Mouse (Mus musculus): ENCODE results near the gene Ptpn20.

GRCm38 (mm10) chr14:33588951-33589350 is at the start of gene Ptpn20:
- TF ChIP-seq CTCF (IDR thresholded peaks at IDR 0.05; ENCODE audit: control insufficient read depth, insufficient read depth, insufficient replicate concordance, low read depth, low read length) = peak; percentile 84; the same call in 1 of the 2 replicates
- TF ChIP-seq POLR2A (IDR thresholded peaks at IDR 0.05; ENCODE audit: control insufficient read depth, low read depth, low read length) = peak; percentile 88
